Mouse (Mus musculus): ENCODE data around the gene Nt5c1a. TPM values are rescaled to one million over a fixed set of nuclear protein-coding genes. Genes with fewer than 3 reads are reported as not detected.

Gene Nt5c1a
- polyA plus RNA-seq (2015; fragmentation: Nextera tagmentation; extraction: Ambion mirVana) = 0.10 TPM in 1 of 2 replicates, not detected in the other

DNA sequence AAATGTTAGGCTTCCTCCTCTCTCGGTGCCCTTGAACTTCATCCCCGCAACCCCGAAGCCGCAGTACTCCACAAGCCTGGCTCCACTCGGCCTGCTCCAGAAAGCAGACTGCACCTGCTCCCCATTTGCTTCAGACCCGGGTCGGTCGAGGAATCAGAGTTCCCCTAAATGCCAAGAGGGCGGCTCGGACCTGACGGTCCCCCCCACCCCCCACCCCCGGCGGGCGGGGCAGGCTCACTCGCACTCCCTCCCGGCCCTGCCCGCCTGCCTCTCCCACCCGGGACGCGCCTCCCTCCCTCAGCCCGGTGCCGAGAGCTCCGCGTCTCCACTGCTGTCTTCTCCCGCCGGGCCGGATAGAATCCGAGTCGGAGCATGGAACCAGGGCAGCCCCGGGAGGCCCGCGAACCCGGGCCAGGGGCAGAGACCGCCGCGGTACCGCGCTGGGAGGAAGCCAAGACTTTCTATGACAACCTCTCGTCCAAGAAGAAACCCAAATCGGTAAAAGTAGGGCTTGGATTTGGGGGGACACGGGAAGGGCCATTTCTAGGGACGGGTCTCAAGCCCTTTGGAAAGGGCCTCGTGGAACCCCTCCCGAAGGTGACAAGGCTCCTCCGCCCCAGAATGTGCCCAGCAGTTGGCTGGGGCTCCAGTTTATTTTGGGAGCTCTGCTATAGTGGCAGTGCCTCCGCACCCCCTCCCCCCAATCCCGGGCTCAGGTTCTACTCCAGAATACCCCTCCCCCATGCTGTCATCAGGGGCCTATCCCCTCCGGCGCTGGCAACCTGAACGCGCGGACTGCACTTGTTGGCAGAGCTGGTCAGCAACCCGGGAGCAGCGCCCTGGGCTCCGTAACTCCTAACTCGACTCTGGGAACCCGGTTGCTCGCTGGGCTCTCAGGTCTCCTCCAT is at the start of gene Nt5c1a:
TSS of gene Nt5c1a (plus strand) at position 319 of the 908 bp plus-strand sequence.
- TF ChIP-seq CTCF (IDR thresholded peaks at IDR 0.05) (no peak), EP300 (IDR thresholded peaks at IDR 0.05) (no peak)
- Histone ChIP-seq H3K4me3 (ENCODE audit: low read depth, low read length) (peak within 1 kb of the TSS; percentile 16; the same call in 1 of the 2 replicates), H3K27me3 (replicated peaks; ENCODE audit: insufficient read depth, low read length) (peaks cover 18% of the 10 kb centered on the region), H3K4me1 (ENCODE audit: insufficient read depth, low read depth, low read length) (0 out of 2 replicates have a peak, but pooled peaks cover 5% of the 10 kb centered on the region), H3K27ac (ENCODE audit: low read length) (no peak within 1 kb of the TSS), H3K4me2 (replicated peaks; ENCODE audit: low read depth, low read length) (peak within 1 kb of the TSS; percentile 62), H3K9ac (replicated peaks; ENCODE audit: low read depth) (0 out of 2 replicates have a peak within 1 kb of the TSS, but pooled peaks have one; percentile 16), H3K36me3 (ENCODE audit: insufficient read depth, low read length) (no peaks in the 10 kb centered on the region), H3K9me3 (ENCODE audit: low read length) (no peaks in the 10 kb centered on the region)
- ATAC-seq = peak; percentile 26; the same call in 1 of the 2 replicates
- DNase-seq (ENCODE audit: low spot score) = no peak
- WGBS = 2% methylated on average over 58 of the region's 58 CpGs

DNA sequence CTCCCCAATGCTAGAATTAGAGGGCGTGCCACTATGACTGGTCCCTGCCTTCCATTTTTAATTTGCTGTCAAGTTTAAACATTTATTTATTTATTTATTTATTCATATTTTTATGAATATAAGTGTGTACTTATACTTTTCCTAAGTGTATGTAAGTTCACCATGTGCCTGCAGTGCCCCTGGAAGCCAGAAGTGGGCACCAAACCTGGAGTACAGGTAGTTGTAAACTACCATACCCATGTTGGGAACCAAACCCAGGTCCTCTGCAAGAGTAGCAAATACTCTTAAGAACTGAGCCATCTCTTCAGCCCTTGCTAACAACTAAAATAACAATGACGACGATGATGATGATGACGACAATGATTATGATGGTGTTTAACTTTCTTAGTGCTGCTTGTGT is 49.3 kb upstream of the Nt5c1a start:
- H3K9me3 ChIP-seq (ENCODE audit: low read length) = no peaks in the 10 kb centered on the region
- H3K9ac ChIP-seq (replicated peaks; ENCODE audit: low read depth) = no peak overlapping the region
- ATAC-seq = no peak
- no peaks in the 10 kb centered on the region for H3K4me1 ChIP-seq (ENCODE audit: insufficient read depth, low read depth, low read length)
- no peaks in the 10 kb centered on the region for H3K27me3 ChIP-seq (replicated peaks; ENCODE audit: insufficient read depth, low read length)
- WGBS = 72% methylated on average over 4 of the region's 4 CpGs
- H3K4me2 ChIP-seq (replicated peaks; ENCODE audit: low read depth, low read length) = no peak overlapping the region
- TF ChIP-seq EP300 (IDR thresholded peaks at IDR 0.05) = no peak
- no peak for TF ChIP-seq CTCF (IDR thresholded peaks at IDR 0.05)
- no peak overlapping the region for H3K4me3 ChIP-seq (ENCODE audit: low read depth, low read length)
- DNase-seq (ENCODE audit: low spot score) = no peak
- H3K36me3 ChIP-seq (ENCODE audit: insufficient read depth, low read length) = no peaks in the 10 kb centered on the region
- no peak overlapping the region for H3K27ac ChIP-seq (ENCODE audit: low read length)

DNA sequence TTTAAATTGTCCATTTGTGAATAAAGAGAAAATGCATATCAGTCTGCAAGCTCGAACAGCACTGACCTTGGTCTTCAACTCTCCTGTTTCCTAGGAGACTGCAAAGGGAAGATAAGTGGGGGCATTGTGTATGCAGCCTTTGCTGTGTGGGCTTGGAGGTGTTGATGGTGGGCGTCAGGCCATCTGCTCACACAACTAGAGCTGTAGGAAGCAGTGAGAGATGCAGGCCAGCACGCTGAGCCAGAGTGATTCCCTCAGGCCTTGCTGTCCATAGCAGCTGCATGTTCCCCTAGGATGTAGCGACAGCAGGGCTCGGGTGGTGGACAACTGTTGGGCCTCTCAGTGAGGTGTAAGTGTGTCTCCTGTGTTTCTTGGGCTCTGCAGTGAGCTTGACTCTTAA is 48.3 kb upstream of the Nt5c1a start:
- WGBS = 42% methylated on average over 5 of the region's 5 CpGs
- ATAC-seq = no peak

DNA sequence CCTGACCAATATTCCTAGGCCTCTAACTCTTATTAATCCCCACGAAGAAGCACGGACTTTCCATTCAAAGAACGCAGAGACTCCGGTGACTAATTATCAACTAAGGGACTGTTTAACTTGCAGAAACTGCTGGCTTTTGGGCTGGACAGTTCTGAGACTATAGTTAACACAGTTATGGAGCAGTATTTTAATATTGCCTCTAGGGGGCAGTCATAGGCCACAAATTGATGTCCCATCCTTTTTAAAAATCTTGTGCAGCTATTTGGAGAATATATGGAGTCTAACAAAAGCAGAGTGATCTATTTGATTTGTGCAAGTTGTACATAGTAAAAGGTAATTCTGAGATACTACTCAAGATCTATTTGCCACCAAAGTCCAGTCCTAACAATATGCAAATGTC is 46.3 kb upstream of the Nt5c1a start:
- no peak overlapping the region for H3K9ac ChIP-seq (replicated peaks; ENCODE audit: low read depth)
- H3K4me1 ChIP-seq (ENCODE audit: insufficient read depth, low read depth, low read length) = no peaks in the 10 kb centered on the region
- no peaks in the 10 kb centered on the region for H3K27me3 ChIP-seq (replicated peaks; ENCODE audit: insufficient read depth, low read length)
- no peak overlapping the region for H3K4me2 ChIP-seq (replicated peaks; ENCODE audit: low read depth, low read length)
- DNase-seq (ENCODE audit: low spot score) (peak; percentile 63), ATAC-seq (no peak)
- no peaks in the 10 kb centered on the region for H3K9me3 ChIP-seq (ENCODE audit: low read length)
- H3K36me3 ChIP-seq (ENCODE audit: insufficient read depth, low read length) = no peaks in the 10 kb centered on the region
- H3K4me3 ChIP-seq (ENCODE audit: low read depth, low read length) = no peak overlapping the region
- no peak for TF ChIP-seq EP300 (IDR thresholded peaks at IDR 0.05)
- TF ChIP-seq CTCF (IDR thresholded peaks at IDR 0.05) = peak; percentile 66
- no peak overlapping the region for H3K27ac ChIP-seq (ENCODE audit: low read length)
- WGBS = 20% methylated on average over 4 of the region's 4 CpGs

More for the DNA sequence above, 48.3 kb upstream of the Nt5c1a start:
- no peak overlapping the region for H3K27ac ChIP-seq (ENCODE audit: low read length)
- H3K9me3 ChIP-seq (ENCODE audit: low read length) = no peaks in the 10 kb centered on the region
- H3K4me2 ChIP-seq (replicated peaks; ENCODE audit: low read depth, low read length) = no peak overlapping the region
- H3K27me3 ChIP-seq (replicated peaks; ENCODE audit: insufficient read depth, low read length) = no peaks in the 10 kb centered on the region
- no peak for DNase-seq (ENCODE audit: low spot score)
- no peak overlapping the region for H3K4me3 ChIP-seq (ENCODE audit: low read depth, low read length)
- no peaks in the 10 kb centered on the region for H3K4me1 ChIP-seq (ENCODE audit: insufficient read depth, low read depth, low read length)
- TF ChIP-seq CTCF (IDR thresholded peaks at IDR 0.05) (no peak), EP300 (IDR thresholded peaks at IDR 0.05) (no peak)
- H3K9ac ChIP-seq (replicated peaks; ENCODE audit: low read depth) = no peak overlapping the region
- H3K36me3 ChIP-seq (ENCODE audit: insufficient read depth, low read length) = no peaks in the 10 kb centered on the region

DNA sequence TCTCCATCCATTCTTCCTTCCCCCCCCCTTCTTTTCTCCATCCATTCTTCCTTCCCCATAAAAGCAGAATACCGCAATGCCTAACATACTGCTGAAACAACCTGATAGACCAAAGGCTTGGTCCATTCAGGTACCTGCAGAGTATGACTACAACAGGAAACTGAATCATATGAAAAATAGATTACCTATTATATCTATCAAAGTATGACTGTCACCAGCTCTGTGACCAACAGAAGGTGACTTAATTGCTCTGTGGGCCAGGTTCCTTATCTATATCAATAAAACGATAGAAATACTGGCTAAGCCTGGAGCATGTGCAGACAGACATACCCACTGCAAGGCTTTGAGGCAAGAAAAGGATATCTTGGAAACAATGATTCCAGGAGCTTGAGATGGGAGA is 45.9 kb upstream of the Nt5c1a start:
- no peak for TF ChIP-seq CTCF (IDR thresholded peaks at IDR 0.05)
- no peak for TF ChIP-seq EP300 (IDR thresholded peaks at IDR 0.05)
- no peak for DNase-seq (ENCODE audit: low spot score)
- no peak overlapping the region for H3K4me3 ChIP-seq (ENCODE audit: low read depth, low read length)
- no peaks in the 10 kb centered on the region for H3K27me3 ChIP-seq (replicated peaks; ENCODE audit: insufficient read depth, low read length)
- no peaks in the 10 kb centered on the region for H3K4me1 ChIP-seq (ENCODE audit: insufficient read depth, low read depth, low read length)
- H3K27ac ChIP-seq (ENCODE audit: low read length) = no peak overlapping the region
- H3K36me3 ChIP-seq (ENCODE audit: insufficient read depth, low read length) = no peaks in the 10 kb centered on the region
- H3K9ac ChIP-seq (replicated peaks; ENCODE audit: low read depth) = no peak overlapping the region
- H3K9me3 ChIP-seq (ENCODE audit: low read length) = no peaks in the 10 kb centered on the region
- no peak for ATAC-seq
- H3K4me2 ChIP-seq (replicated peaks; ENCODE audit: low read depth, low read length) = no peak overlapping the region
- WGBS = 67% methylated on average over 2 of the region's 2 CpGs

DNA sequence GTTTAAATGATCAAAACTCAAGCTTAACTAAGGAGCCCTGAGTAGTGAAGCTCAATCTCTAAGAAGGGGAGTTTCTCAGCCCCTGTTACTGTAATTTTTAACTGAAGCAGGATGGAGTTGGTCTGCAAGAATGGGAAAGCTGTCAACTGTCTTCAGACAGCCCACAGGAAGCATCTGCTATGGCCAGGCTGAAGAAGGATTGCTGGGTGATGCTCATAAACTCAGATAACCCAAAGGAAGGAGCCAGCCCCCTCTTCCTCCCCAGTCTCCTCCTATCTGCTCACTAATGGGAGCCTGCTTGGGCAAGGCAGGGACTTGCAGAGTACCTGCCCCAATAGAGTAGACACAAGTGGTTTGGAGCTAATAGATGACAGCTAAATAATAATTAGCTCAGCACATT is 45.5 kb upstream of the Nt5c1a start:
- no peak for ATAC-seq

More for the DNA sequence above, 45.5 kb upstream of the Nt5c1a start:
- no peak overlapping the region for H3K4me3 ChIP-seq (ENCODE audit: low read depth, low read length)
- no peaks in the 10 kb centered on the region for H3K36me3 ChIP-seq (ENCODE audit: insufficient read depth, low read length)
- no peaks in the 10 kb centered on the region for H3K27me3 ChIP-seq (replicated peaks; ENCODE audit: insufficient read depth, low read length)
- no peak overlapping the region for H3K4me2 ChIP-seq (replicated peaks; ENCODE audit: low read depth, low read length)
- no peaks in the 10 kb centered on the region for H3K4me1 ChIP-seq (ENCODE audit: insufficient read depth, low read depth, low read length)
- no peak for TF ChIP-seq CTCF (IDR thresholded peaks at IDR 0.05)
- TF ChIP-seq EP300 (IDR thresholded peaks at IDR 0.05) = no peak
- no peak for DNase-seq (ENCODE audit: low spot score)
- no peak overlapping the region for H3K9ac ChIP-seq (replicated peaks; ENCODE audit: low read depth)
- no peak overlapping the region for H3K27ac ChIP-seq (ENCODE audit: low read length)
- H3K9me3 ChIP-seq (ENCODE audit: low read length) = no peaks in the 10 kb centered on the region

Measured in lung, postnatal 0 days (tissue).